Mouse (Mus musculus) natural killer cell, adult 2 months (primary cell): ENCODE results near the gene Gps2.
"Not testable (repeated sequence)": the region's sequence is repeated elsewhere in the genome, so short reads cannot be mapped to it uniquely, and the experiment has no call there.

Source experiments
- DNase-seq, 2 experiments: peaks; one replicate each; pipeline ENCODE4 v3.0.0; 2022; ENCODE audit warnings: low spot score in 2 of 2

Gps2 gene

DNA sequence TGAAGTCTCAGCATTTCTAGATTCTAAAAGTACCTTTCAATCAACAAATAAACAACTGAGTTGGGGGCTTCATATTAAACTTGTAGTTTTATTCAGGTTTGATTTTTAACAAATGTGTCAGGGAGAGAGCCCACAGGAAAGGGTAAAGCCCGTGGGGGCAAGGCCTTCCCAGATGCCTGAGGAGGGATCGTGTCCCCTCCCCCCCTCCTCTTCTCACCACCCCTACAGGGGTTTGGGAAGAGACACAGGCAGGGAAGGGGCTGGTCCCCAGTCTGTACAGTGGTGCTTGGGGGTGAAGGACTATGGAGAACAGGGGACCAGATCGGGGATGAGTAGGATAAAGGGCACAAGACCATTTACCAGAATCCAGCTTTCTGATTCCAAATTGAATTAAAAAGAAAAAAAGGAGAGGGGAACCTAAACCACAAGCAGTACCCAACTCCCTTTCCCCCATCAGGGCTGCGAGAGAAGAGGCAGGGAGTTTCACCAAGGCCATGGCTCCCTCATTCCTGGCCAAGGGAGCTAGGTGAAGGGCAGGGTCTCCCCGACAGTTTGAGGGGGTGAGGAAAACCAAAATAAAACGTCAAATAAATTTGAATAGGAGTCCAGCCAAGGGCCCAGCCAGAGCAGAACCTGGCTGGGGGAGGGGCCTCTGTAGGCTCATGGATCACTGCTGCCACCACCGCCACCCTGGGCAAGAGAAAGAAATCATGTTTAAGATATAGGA, 3.1 kb downstream of the Gps2 start:
- not testable (repeated sequence) for DNase-seq

DNA sequence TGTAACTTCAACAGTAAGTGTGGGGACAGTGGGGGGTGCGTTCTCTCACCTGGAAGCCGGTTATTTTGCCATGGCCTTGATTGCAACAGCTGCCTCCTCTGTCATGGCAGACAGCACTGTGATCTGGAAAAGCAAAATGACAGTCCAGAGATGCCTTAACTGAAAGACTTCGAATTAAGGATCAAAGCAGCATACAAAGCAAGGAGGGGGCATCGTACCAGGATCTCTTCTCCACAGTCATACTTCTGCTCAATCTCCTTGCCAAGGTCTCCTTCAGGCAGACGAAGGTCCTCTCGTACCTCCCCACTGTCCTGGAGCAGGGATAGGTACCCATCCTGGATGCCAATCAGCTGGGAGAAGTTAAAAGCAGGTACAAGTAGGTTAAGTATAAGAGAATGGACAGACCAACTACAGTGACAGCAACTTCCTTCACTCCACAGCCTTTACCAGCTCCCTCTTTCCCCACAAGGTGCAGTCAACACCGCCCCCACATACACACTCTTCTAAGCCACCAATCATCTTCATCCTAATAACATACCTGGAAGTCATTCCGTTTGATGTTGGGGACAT, 3.8 kb downstream of the Gps2 start:
- DNase-seq, result no peak

DNA sequence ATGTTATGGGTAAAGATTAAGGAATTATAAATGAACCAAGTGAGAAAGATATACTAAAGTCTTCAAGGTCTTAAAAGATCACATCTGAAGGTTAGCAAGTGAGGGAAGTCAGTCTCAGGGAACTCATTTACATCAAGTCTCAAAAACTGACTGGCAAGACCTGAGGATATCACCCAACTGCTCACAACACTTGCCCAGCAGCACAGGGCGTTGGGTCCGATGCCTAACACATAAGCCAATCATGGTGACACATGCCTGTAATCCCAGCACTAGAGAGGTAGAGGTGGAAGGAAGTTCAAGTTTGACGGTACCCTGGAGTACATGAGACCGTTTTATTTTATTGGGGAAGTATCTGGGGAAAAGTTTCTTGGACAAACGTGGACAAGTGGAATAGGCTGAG, 4.4 kb downstream of the Gps2 start:
- no peak for DNase-seq

DNA sequence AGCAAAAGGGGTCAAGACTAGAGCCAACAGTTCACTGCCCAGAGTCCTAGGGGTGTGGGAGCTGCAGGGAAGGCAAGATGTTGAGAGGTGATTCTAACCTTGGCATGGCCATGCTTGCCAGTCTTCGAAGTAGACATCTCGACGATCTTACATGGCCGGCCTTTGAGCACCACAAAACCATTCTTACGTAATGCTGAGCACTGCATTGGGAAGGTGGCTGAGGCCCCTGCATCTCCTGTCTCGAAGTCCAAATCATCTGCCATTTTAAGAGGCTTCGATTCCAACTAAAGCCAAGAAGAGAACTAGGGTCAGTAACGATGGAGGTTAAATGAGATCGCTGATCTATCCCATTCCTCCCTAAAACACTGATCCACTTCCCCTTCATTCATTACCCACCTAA, 5.4 kb downstream of the Gps2 start:
- DNase-seq, result no peak

DNA sequence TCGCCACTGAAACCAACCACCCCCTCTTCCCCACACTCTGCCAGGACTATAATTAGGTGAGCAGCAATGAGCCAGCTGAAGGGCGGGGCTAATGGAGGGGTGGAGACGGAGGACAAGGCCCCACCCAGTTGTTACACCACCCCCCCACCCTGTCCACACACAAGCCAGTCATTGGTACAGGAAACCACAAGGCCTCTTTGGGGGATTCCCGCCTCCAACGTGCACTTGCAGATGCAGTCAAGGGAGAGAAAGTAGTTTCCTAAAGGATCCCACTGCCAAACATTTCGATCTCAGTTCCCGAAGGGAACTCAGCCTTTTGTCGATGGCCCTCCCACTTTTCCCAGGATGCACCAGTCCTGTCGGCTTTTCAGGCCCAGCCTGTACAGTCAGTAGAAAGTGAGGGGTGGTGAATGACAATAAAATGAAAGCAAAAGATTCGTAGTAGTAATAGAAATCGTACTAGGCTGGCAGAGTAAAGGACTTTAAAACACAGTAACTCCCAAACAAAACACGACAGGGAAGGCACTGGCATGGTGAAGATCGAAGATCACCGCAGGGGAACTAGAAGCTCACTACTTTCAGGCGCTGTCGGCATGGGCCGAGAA, 6.1 kb downstream of the Gps2 start:
- DNase-seq, result peak; percentile 87 to 88

DNA sequence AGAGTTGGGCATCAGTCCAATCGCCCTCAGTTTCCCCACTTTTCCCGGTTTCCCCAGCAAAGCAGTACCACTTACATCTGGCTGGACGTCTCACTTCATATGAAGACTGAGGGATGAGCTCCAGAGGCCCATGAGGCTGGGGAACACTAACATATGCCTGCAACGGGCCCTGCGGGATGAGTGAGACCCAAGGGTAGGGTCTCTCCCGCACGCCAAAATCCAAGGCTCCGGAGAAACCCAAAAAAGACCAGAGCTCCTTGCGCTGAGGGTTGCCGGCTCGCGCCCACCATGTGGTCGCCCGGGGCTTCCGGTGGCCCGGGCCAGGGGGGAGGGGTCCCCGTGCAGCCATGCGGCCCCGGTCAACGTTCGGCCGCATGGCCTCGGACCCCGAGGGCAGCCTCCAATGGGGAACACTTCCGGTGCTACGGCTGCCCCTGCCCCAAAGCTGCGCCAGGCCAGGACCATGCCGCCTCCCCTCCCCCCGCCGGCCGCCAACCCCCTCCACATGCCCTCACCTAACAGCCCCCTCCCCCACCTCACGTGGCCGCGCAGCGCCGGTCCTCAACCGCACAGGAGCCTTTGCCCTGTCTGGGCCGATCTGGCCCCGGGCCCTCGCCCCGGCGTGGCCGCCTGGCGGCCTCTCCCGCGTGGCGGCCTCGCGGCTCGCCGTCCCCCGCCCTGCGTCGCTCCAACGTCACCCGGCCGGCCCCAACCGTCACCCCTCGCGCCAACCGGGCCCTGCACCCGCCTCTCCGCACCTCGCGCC, 6.8 kb downstream of the Gps2 start:
- DNase-seq, result no peak

DNA sequence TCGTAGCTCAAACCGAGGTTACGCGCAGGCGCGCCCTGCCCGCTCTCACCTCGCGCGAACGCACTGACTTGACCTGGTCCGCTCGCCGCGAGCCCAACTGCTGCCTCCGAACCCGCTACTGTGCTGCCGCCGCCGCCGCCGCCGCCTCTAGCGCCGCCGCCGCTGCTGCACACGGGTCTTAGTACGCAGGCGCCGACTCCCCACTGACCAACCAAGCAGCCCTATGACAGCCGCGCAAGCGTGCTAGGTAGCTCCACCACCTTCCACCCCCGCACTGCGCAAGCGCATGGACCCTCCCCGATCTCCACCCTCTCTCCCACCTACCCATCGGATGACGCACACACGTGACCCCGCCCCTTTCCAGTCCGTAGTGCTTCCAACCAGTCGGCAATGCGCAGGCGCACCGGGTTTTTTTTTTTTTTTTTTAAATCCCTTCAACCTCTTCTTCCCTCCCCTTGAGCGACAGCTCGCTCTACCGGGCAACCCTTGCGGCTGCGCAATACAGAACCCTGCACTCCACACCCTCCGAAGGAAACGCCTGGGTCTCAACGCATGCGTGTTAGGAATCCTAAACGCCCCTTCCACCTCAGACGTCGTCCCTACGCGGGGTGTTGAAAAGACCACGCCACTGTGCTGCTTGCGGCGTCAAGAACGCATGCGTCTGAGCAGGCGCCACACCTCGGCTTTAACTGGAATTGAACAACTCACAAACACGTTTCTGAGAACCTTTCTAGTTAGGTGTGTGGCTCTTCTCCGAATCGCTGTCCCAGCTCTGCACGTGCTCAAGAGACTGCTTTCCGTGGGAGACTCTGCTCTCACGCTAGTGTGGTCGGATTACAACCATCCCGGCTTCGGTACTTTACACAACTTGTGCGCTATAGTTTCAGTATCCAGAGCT, 7.7 kb downstream of the Gps2 start, which contains the start of gene Eif5a:
Eif5a (minus strand) TSS at position 845 of the 898 bp plus-strand sequence.
- DNase-seq, result peak; percentile 100

DNA sequence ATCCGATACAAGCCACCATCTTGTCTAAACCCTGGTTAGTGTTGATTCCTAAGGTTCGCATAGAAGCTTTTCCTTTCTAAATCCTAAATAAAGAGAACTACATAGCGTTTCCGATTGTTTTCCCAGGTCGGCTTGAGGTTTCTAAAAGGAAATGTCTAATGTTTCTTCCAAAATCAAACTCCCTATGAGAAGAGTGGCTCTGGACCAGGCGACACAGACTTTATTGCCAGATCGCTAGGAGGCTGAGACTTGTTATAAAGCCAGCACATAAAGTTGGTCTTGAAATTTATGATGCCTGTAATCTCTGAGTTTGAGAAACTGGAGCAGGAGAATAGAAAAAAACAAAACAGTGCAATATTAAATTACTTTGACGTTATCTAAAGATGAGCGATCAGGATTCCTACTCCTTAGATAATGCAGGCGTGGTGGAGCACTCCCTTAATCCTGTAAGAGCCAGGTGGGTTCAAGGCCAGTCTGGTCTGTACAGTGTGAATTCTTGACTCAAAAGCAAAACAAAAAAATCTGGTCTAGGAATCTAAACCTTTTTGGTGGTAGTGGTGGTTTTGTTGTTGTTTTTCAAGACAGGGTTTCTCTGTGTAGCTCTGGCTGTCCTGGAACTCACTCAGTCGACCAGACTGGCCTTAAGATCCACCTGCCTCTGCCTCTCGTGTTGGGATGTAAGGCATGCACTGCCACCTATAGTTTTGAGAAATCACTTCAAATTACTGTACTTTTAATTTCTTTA, 8.5 kb downstream of the Gps2 start:
- DNase-seq, result no peak

DNA sequence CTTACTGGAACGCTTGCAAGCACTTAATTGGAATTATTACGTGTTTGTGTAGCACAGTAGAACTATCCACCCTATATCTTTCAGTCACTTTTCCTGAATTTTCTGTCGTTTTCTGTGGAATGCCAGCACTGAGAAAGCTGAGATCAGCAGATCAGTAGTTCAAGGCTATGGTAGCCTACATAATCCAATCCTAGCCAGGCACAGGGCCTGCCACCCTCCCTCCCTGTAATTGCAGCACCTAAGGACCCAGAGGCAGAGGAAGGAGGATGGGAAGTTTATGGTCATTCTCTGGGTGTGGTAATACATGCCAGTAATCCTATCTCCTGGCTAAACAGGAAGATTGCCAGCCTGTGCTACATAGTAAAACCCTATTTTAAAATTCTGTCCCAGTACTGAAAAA, 9.1 kb downstream of the Gps2 start:
- DNase-seq, result no peak

DNA sequence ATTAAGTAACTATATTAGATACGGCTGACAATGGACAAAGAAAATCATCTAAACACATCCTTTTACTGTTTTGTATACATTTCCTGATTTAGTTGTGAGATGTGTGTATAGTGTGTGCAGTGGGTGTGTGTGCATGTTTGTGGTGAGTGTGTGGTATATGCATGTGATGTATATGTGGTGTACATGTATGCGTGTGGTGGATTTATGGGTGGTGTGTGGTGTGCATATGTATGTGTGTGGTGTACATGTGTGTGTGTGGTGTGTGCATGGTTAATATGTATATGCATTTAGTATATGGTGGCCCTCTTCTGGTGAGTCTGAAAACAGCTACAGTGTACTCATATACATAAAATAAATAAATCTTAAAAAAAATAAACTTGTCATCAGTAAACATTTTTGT, 13.8 kb downstream of the Gps2 start:
- no peak for DNase-seq

DNA sequence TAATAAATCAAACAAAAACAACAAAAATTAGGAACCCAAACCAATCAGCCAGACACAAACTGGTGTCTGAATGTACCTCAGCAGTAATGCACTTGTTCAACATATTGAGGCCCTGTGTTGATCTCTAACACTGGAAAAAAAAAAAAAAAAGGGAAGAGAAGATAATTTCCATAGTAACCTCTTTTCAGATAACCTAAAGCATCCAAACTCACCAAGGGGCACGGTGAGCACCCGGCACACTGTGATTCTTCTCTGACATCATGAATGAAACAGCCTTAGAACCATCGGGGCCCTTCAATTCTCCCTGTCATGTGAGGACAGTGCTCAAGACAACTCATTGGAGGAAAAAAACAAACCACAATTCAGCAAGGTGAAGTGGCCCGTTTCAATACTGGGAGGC, 16.0 kb downstream of the Gps2 start:
- DNase-seq, result no peak

DNA sequence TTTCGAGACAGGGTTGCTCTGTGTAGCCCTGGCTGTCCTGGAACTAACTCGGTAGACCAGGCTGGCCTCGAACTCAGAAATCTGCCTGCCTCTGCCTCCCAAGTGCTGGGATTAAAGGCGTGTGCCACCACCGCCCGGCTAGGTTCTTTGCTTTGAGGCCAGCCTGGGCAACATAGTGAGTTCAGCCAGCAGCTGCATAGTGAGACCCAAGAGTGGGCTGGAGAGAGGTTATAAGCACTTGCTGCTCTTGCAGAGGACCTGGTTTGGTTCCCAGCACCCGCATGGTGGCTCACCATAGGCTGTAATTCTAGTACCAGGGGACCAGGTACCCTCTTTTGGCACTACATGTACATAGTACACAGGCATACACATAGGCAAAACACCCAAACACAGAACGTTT, 16.5 kb downstream of the Gps2 start:
- DNase-seq, result not testable (repeated sequence)

DNA sequence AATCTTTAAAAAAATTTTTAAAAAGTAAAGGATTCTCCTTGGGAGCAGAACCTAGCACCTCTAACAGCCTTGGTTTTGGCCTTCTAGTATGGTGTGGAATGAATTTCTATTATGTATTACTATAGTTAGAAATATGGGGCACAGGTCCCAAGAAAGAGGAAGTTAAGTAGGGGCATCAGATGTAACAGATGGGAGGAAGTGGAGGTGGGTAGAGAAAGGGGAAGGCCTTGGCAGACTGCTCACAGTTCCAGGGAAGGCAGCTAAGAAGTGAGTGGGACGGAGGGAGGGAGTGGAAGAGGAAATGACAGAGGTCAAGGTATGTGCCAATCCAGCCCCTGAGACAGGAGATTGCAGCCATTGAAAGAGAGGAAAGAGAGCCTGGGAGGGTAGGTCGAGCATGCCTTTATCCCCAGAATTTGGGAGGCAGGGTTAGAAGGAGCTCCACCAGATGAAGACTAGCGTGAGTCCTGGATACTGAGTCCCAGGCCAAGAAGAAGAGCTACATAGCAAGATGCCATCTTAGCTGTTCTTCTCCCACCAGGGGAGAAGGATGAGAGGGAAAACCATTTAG, 17.4 kb downstream of the Gps2 start:
- DNase-seq, result no peak

DNA sequence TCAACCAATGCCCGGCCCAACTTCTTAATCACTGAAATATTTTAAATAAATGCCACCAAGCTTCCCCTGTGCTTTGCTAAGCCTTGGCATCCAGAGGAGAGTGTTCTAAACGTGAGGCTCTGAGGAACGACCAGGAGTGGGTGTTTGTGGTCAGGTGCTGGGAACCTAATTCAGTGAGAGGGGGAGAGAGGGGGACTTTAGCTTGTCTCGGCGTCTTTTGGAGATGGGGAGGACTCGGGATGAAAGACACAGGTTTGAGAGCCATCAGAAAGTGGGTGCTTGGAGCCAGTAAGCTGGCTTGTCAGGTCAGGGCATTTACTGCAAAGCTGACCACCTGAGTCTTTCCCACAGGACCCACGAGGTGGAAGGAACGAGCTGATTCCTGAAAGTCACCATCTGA, 18.1 kb downstream of the Gps2 start:
- DNase-seq, result no peak

DNA sequence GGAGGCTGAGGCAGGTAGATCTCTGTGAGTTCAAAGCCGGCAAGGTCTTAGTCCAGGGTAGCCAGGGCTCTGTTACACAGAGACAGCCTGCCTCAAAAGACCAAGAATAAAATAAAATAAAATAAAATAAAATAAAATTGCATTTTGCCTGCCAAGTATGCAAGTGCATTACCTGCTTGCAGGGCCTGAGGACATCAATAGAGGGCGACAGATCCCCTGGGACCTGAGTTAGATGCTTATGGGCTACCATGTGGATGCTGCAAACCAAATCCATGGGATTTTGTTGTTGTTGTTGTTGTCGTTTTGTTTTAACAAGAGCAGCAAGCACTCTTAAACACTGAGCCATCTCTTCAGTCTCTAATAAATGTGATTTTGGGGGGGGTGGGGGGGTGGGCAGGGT, 18.6 kb downstream of the Gps2 start:
- DNase-seq, result no peak

DNA sequence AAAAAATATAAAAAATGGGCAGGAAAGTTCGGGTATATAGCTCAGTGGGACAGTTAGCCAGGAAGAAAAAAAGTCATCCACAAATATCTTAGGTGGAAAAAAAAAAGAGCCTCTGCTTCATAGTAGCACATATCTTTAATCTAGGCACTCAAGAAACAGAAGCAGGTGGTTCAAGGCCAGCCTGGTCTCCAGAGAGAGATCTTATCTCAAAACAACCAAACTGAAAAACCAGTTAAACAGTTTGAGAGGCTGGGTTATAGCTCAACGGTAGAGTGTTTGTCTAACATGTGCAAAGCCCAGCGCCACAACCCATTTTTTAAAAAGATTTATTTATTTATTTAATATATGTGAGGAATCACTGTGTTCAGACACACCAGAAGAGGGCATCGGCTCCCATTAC, 19.4 kb downstream of the Gps2 start:
- DNase-seq, result no peak

DNA sequence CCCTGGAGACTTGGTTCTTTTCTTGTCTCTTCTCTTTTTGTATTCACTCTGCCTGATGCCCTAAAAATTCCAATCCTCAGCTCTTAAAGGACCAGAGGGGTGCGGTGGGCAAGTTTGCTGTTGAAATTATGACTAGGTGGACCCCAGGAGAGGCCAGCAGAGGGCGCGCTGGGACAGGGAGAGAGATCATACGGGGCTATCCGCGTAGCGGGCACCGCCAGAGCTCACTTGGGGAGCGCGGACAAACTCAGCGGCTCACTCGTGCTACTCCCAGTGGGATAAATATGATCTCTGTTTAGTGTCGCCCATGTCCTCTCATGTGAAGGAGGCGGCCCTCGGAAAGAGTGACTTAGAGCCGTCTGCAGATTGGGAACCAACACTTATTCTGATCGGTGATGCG, 20.5 kb downstream of the Gps2 start:
- DNase-seq, result peak; percentile 85 to 89

DNA sequence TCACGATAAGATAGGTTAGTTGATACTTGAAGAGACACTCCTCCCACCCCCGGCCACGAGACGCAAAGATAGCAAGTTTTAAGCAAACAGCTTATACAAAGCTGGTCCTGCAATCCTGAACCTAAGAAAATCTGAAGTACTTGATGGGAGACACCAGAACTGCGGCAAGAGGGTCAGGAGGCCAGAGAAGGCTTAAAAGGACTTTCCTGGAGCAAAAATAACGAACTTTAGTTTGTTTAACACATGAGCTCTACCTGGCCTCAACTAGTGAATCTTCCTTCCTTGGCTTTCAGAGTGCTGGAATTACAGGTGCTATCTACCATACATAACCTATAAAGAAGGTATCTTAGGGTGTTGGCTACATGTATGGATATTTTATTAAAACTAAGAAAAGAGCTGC, 21.0 kb downstream of the Gps2 start:
- no peak for DNase-seq

DNA sequence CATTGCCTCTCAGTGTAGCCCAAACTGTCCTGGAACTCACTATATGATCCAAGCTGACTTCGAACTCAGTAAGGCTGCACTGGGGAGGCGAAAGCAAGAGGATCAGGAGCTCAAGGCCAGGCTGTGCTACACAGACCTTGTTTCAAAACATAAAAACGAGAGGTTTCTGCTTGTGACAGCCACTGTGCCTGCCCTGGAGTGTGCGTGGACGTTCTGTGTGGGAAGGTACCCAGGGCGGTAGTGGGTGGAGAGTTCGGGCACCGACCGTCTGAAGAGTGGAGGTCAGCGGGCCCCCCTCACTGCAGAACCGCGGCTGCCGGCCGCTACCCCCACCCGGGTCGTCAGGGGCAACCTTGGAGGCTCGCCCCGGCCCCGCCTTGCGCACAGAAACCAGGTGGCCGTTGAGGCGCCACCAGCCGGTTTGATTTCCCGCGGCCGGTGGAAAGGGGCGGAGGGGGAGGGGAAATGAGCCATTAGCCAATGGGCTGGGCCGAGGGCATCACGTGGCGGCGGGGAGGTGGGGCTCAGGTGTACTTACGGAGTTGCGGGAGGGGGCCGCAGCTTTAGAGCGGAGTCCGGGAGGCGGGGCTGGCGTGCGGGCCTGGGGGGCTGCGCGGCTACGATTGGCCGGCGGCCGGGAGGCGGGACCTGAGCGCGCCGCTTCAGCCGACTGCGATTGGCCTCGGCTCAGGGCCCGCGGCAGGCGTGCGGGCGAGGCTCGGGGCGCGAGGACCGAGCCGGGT, 21.6 kb downstream of the Gps2 start, which contains the start of gene Ybx2:
Ybx2 (plus strand) TSS at position 660 of the 743 bp plus-strand sequence.
- peak; percentile 69 to 84 for DNase-seq

DNA sequence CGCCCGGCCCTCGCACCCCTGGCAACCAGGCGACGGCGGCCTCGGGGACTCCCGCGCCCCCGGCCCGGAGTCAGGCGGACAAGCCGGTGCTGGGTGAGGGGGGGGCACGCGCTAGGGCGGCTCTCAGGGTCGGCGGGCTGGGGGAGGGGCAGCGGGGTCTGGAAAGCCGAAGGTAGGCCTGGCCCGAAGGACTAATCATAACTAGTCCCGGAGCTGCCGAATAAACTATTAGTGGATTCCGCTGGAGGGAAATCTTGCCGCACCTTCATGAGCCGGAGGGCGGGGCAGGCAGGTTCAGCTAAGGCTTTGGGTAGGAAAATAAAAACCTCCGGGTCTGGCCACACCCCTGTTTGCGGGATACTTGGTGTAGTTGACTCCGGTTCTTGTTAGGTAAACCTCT, 22.5 kb downstream of the Gps2 start:
- DNase-seq, result no peak
